Mouse (Mus musculus) c-Kit-positive CD71-positive TER-119-positive erythroid progenitor cells, embryonic 14.5 days (primary cell): ENCODE data around the gene Dirc2.

Experiments
- DNase-seq: peaks from one replicate; pipeline ENCODE4 v3.0.0-alpha.2; 2013; ENCODE audit warnings: low spot score

Gene Dirc2

DNA sequence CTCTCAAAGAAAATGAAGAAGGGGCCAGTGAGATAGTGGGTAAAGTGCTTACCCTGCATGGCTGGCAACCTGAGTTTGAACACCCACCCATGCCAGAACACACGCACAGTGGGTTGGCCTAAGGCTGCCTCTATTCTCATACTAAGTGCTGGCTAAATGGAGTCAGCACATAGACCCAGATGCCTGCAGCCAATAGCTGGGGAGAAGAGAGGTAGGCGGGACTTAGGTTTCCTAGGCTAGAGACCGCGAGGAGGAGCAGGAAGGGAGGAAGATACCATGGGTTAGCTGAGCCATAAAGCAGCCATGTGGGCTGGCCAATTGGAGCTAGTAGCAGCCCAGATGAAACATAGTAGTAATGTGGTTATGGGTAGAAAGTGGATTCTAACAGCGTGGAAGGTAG, 3.4 kb upstream of the Dirc2 start:
- DNase-seq = peak; percentile 37

DNA sequence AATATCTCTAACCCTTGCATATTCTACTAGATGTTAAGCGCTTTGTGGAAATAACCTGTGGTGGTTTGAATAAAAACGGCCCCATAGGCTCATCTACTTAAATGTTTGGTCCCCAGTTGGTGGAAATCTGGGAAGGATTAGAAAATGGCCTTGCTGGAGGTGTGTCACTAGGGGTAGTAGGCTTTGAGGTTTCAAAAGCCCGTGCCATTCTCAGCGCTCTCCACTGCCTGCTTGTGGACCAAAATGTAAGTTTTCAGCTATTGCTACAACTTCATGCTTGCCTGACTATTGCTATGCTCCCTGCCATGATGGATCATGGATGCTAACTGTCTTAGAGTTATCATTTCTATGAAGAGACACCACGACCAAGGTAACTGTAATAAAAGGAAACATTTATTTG, 2.5 kb upstream of the Dirc2 start:
- DNase-seq = no peak

DNA sequence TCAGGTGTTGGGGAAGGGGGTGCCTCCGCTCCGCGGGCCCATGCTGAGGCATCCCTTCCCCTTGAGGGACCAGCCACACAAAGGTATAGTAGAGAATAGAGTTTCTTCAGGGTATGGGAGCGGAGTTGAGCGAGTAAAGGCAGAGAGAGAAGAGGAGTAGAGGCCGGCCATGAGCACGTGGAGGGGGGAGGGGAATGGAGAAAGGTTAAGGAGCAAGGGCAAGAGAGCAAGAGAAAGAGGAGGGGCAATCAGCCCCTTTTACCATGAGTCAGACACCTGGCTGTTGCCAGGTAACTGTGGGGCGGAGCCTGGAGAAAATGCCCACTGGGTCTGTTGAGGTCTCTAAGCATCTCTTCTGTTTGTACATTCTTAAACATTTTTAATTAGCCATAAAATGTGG, 2.0 kb upstream of the Dirc2 start:
- no peak for DNase-seq

GRCm38 (mm10) chr16:35769878-35770657, 912 bp upstream of the Dirc2 start, which contains the start of gene Hspbap1:
Hspbap1 (plus strand) TSS chr16:35770375.
- DNase-seq = peak; percentile 88

DNA sequence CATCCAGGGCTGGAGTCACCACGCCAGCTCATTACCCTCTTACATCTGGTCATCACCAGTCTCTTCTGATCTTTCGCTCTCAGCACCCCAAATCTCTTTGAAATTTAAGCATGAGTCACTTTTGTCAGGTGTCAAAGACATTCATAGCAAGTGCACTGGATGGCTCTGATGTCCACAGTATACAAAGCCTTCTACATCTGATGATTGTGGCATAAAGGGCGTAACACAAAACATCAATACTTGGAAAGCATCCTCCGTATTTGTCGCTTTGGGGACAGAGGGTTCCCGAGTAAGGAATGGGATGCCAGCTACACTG, 729 bp downstream of the Dirc2 start:
- DNase-seq = peak; percentile 26

GRCm38 (mm10) chr16:35766366-35766765, 2.8 kb downstream of the Dirc2 start:
- no peak for DNase-seq

DNA sequence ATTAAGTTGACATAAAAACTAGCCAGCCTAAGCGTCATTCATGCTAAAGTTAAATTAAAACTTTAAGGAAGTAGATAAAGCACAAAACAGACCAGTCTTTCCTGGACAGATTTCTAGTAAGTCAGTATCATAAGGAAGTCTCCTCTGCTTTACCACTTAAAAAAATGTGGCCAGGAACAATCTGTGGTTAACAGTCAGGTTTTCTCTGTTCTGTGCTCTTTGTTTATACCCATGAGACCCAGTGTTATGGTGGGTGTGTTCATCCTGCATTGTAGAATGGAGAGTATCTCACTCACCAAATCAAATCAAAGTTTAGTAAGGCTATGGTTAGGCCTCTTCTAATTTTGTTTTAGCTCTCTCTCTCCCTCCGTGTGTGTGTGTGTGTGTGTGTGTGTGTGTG, 3.7 kb downstream of the Dirc2 start:
- no peak for DNase-seq

- peak; percentile 31 for DNase-seq
Measured at GRCm38 (mm10) chr16:35764941-35765340, 4.2 kb downstream of the Dirc2 start.

DNA sequence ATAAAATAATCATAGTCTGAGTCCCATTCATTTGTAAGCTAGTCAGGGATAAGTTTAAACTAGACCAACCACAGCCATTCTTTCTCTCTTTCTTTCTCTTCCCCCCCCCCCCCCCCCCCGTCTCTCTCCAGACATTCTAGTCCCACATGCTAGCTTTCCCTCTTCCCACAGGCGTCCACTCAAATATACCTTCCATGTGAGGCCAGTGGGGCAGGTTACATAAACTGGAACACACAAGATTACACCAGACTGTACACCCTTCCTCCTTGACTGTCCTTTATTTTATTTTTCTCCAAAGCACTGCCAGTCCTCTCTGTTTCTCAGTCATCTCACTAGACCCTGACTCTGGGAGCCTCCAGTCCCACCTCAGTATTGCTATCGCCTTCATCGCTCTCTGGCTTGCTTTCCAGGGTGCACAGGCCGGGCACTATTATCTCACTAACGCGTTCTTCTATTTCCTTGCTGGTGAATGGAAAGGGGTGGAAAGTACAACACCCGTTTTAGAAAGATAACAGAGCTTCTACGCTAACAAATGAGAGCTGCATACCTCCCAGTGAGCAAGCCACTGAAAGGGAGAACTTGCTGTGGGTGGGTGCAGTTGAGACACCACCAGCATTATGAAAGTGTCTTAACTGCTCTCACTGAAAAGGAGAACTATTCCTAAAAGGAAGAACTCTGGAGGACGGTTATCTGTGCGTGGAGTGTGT, 5.4 kb downstream of the Dirc2 start:
- peak; percentile 86 for DNase-seq

- no peak for DNase-seq
Measured at GRCm38 (mm10) chr16:35759401-35759800, 9.8 kb downstream of the Dirc2 start.

- no peak for DNase-seq
Measured at GRCm38 (mm10) chr16:35756697-35757096, 12.5 kb downstream of the Dirc2 start.

DNA sequence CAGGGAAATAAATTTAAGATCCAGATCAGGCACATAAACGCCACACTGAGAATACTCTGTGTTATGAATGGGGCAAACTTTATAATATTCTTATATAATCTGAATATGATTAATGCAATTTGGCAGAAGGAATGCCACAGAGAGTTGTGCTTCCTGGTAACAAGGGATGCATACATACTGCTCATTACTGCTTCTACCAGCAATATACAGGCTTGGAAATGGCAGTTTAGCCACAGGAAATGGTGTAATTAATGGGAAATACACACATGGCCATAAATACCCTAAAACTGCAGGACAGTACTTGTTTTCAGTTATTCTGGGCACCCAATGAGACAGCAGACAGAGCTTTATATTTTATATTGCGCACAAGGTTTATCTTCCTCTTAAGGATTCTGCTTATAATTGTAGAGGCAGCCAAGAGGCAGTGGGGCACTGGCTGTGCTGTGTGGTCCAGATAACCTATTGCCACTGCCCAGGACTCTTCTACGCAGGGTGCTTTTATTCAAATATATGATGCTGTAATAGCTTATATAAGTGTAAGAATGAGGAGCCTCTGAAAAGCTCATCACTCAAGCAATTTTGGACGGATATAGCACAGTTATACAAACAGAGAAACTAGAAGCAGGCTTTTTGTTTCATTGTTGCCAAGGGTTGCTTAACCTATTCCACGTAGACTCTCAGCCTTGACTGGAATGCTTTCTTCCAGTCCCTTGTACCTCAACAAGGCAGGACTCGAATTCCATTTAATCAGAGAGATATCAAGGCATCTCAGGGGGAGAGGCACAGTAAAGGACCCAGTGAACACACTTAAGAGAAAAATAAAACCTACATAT, 13.4 kb downstream of the Dirc2 start:
- no peak for DNase-seq

DNA sequence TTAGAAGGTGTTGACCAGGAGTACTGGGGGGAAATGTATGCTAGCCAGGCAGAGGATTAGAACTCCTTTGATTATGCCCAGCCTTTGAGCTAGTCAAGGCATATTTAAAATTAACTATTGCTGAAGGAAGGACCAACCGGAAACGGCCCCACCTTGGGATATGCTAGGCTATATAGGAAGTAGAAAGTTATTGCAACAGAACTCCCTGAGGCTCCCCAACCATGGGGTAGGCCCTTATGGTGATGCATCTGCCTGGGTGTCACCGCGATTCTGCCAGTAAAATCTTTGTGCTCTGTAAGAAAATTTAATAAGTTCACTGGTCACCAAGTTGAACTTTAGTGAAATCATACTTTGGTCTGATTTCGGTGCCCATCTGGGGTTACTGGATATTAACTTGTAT, 15.2 kb downstream of the Dirc2 start:
- no peak for DNase-seq

DNA sequence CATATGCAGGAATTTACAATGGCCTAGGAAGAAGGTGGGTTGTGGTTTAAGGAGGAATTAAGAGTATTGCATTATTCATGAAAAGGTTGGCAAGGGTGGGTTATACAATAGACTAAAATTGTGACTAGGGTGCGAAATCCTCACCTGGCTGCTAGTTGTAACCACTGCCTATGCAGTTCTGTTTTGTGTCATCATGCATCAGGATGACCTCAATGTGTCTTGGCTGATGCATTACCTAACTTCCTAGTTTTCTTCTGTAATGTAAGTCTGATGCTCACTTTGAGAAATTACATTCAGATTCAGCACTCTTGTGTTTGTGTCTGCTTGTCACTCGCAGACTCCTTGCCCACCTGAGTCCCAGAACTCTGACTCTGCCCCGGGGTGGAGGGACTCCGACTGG, 17.3 kb downstream of the Dirc2 start:
- no peak for DNase-seq

DNA sequence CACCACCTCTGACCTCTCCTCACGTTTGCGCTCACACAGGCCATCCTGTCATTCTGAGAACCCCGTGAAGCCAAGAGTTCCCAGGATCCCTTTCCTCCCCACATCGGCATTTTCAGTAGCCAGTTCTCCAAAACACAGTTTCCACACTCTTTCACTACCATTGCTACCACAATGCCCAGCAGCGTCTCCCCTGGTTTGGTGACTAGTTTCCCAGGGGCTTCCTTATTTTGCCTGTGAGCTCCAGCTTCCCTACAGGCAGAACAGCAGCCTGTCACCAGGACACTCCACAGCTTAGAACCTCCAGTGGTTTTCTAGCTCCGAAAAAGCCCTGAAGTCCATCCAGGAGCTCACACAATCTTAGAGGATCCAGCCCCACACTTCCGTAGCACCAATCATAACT, 19.8 kb downstream of the Dirc2 start:
- no peak for DNase-seq

DNA sequence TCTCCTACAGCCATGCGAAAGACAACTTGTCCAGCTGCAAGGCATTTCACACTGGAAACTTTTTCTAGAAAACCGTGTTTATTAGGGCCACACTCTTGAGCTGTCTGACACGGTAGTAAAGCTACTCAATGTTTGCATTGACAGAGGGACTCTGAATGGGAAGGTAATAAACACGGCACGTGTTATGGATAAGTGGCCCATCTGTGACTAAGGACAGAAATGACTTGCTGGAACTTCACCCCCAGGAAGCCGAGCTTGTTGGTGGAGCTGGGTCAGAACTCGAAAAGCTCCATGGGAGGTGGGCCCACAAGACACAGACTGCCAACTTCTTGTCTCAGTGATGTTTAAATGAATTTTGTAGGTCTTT, 20.9 kb downstream of the Dirc2 start:
- DNase-seq = no peak

DNA sequence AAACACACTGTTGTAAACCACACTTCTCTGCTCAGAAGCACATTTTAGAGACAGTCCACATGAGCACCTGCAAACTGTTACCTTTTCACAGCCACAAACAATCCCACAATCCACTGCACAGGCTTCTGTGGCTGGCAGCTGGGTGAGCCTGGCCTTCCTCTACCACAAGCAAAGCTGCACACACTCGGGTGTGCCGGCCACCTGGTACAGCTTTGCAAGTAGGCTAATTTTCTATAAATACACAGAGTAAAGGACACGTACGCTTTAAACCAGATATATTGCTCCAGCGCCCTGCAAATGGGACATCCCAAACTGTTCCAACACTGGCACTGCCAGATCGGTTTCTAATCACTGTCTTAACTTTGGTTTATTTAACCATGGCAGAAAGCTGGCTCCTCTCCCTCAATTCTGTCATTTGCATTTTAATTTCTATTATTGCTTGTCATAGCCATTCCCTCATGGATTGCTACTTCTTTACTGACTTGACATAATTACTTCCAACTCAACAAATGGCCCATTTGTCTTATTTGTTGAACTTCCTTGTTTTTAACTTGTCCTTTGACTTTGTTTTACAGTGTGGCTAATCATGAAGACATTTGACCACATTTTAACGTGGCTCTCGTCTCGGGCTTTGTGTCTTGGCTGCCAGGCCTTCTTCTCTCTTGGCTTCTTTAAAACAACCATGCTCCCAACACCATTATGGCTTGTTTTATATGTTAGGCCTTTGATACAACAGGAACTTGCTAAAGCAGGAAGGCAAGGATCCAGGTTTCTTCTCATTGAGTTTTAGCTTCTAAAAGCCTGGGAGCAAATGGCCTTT, 21.5 kb downstream of the Dirc2 start:
- DNase-seq = no peak

- DNase-seq = no peak
Measured at GRCm38 (mm10) chr16:35742251-35742937, 26.8 kb downstream of the Dirc2 start.

DNA sequence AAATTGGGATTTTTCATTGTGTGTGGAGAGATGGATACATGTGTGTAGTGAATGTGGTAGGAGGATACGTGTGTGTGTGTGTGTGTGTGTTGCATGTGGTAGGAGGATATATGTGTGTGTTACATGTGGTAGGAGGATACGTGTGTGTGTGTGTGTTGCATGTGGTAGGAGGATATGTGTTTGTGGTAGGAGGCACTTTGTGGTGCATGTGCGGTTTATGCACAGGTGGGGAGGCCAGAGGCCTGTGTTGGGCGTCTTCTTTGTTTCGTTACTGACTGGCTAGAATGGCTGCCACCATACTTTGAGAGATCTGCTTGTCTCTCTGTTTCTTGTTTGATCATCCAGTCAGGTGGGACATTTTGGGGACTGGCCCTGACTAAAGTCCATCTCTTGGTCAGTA, 27.5 kb downstream of the Dirc2 start:
- DNase-seq = no peak

GRCm38 (mm10) chr16:35740943-35741342, 28.2 kb downstream of the Dirc2 start:
- DNase-seq = no peak

- no peak for DNase-seq
Measured at GRCm38 (mm10) chr16:35740357-35740756, 28.8 kb downstream of the Dirc2 start.
